Mouse (Mus musculus) midbrain, embryonic 12.5 days (tissue): ENCODE data around the gene Plin2. TPM values are rescaled to one million over a fixed set of nuclear protein-coding genes. Genes with fewer than 3 reads are reported as not detected.
"Not testable (repeated sequence)": the region's sequence is repeated elsewhere in the genome, so short reads cannot be mapped to it uniquely, and the experiment has no call there.

Experiments used
- ATAC-seq: fragments of 200-750 bp; cut with Nextera tagmentation; 2 replicates; pipeline ENCODE4 v1.8.0; 2017; ENCODE audit warnings: low read depth, moderate TSS enrichment, moderate library complexity; ENCODE audit not compliant: low FRiP score
- H3K27ac ChIP-seq: fragments of 300-500 bp; sonication (generic); replicated peaks from 2 replicates; pipeline ENCODE4 v1.5.1; 2016; ENCODE audit warnings: mild to moderate bottlenecking
- H3K27me3 ChIP-seq: fragments of 300-500 bp; sonication (generic); 2 replicates; pipeline ENCODE4 v1.6.1; 2016; ENCODE audit warnings: mild to moderate bottlenecking
- H3K36me3 ChIP-seq: fragments of 300-500 bp; sonication (generic); 2 replicates; pipeline ENCODE4 v1.6.1; 2016
- H3K4me1 ChIP-seq: fragments of 300-500 bp; sonication (generic); 2 replicates; pipeline ENCODE4 v1.6.1; 2016
- H3K4me2 ChIP-seq: fragments of 300-500 bp; sonication (generic); replicated peaks from 2 replicates; pipeline ENCODE4 v1.6.1; 2016; ENCODE audit warnings: mild to moderate bottlenecking, moderate library complexity
- H3K4me3 ChIP-seq: fragments of 300-500 bp; sonication (generic); 2 replicates; pipeline ENCODE4 v1.5.1; 2016; ENCODE audit warnings: mild to moderate bottlenecking
- H3K9ac ChIP-seq: fragments of 300-500 bp; sonication (generic); replicated peaks from 2 replicates; pipeline ENCODE4 v1.6.1; 2016; ENCODE audit warnings: mild to moderate bottlenecking, moderate library complexity
- H3K9me3 ChIP-seq: fragments of 300-500 bp; sonication (generic); 2 replicates; pipeline ENCODE4 v1.6.1; 2016; ENCODE audit warnings: mild to moderate bottlenecking
- WGBS: fragments of 180-500 bp; shearing (Covaris S2); methylation state at CpG from one replicate; pipeline ENCODE4 v1.1.7; 2016; 5-methylcytosine and 5-hydroxymethylcytosine counted together
- polyA plus RNA-seq: library from polyadenylated mRNA; unstranded; fragments of >200 nt; fragmentation: Nextera tagmentation; extraction: Ambion mirVana; gene quantifications from 2 replicates; pipeline ENCODE4 v1.2.1, GENCODE M21; 2016

Plin2 gene
- polyA plus RNA-seq, 1 experiment from 2014 or later, result 54.7 TPM

- no peak overlapping the region for H3K9ac ChIP-seq
- ATAC-seq, result no peak
- peaks cover 63% of the 10 kb centered on the region for H3K36me3 ChIP-seq
- no peaks in the 10 kb centered on the region for H3K9me3 ChIP-seq
- no peak overlapping the region for H3K27ac ChIP-seq
- 95% methylated on average over 12 of the region's 12 CpGs for WGBS
- H3K4me1 ChIP-seq, result no peaks in the 10 kb centered on the region
- H3K27me3 ChIP-seq, result no peaks in the 10 kb centered on the region
- H3K4me2 ChIP-seq, result no peak overlapping the region
- no peak overlapping the region for H3K4me3 ChIP-seq
Observed at GRCm38 (mm10) chr4:86657176-86657575, 12.7 kb downstream of the Plin2 start.

- H3K9me3 ChIP-seq, H3K4me1 ChIP-seq, H3K4me2 ChIP-seq, H3K4me3 ChIP-seq, H3K27ac ChIP-seq, H3K9ac ChIP-seq, ATAC-seq, H3K27me3 ChIP-seq: not testable (repeated sequence)
- 96% methylated on average over 8 of the region's 8 CpGs for WGBS
- H3K36me3 ChIP-seq, result peaks cover 56% of the 10 kb centered on the region
Observed at GRCm38 (mm10) chr4:86656410-86656809, 13.4 kb downstream of the Plin2 start.

- WGBS, result 78% methylated on average over 10 of the region's 10 CpGs
Observed at GRCm38 (mm10) chr4:86651686-86652384, 18.0 kb downstream of the Plin2 start.

GRCm38 (mm10) chr4:86648394-86648793 is 21.5 kb downstream of the Plin2 start:
- not testable (repeated sequence) for ATAC-seq, H3K4me3 ChIP-seq

More at GRCm38 (mm10) chr4:86651686-86652384, 18.0 kb downstream of the Plin2 start:
- H3K9ac ChIP-seq, result no peak overlapping the region
- no peaks in the 10 kb centered on the region for H3K27me3 ChIP-seq
- no peak overlapping the region for H3K4me3 ChIP-seq
- no peak overlapping the region for H3K4me2 ChIP-seq
- peaks cover 13% of the 10 kb centered on the region for H3K36me3 ChIP-seq
- H3K9me3 ChIP-seq, result no peaks in the 10 kb centered on the region
- ATAC-seq, result no peak
- H3K4me1 ChIP-seq, result no peaks in the 10 kb centered on the region
- no peak overlapping the region for H3K27ac ChIP-seq

GRCm38 (mm10) chr4:86637561-86637960 is 32.3 kb downstream of the Plin2 start:
- not testable (repeated sequence) for H3K4me2 ChIP-seq, H3K27me3 ChIP-seq, H3K9me3 ChIP-seq, H3K36me3 ChIP-seq, H3K27ac ChIP-seq, H3K9ac ChIP-seq, ATAC-seq, H3K4me1 ChIP-seq, H3K4me3 ChIP-seq
- WGBS, result 88% methylated on average over 9 of the region's 9 CpGs

More at GRCm38 (mm10) chr4:86648394-86648793, 21.5 kb downstream of the Plin2 start:
- H3K27ac ChIP-seq, H3K9me3 ChIP-seq, H3K4me1 ChIP-seq, H3K36me3 ChIP-seq, H3K4me2 ChIP-seq, H3K27me3 ChIP-seq, H3K9ac ChIP-seq: not testable (repeated sequence)
- WGBS, result 91% methylated on average over 10 of the region's 13 CpGs

GRCm38 (mm10) chr4:86634873-86635272 is 35.0 kb downstream of the Plin2 start:
- not testable (repeated sequence) for ATAC-seq, H3K9ac ChIP-seq, H3K4me3 ChIP-seq, H3K27ac ChIP-seq, H3K9me3 ChIP-seq, H3K36me3 ChIP-seq, H3K27me3 ChIP-seq, H3K4me1 ChIP-seq, H3K4me2 ChIP-seq

- ATAC-seq, H3K4me1 ChIP-seq, H3K27ac ChIP-seq, H3K9ac ChIP-seq, H3K9me3 ChIP-seq, H3K36me3 ChIP-seq, H3K4me3 ChIP-seq, H3K27me3 ChIP-seq, H3K4me2 ChIP-seq: not testable (repeated sequence)
Observed at GRCm38 (mm10) chr4:86634312-86634711, 35.5 kb downstream of the Plin2 start.

- not testable (repeated sequence) for H3K4me2 ChIP-seq, H3K9ac ChIP-seq, H3K27me3 ChIP-seq, ATAC-seq, H3K4me1 ChIP-seq, H3K9me3 ChIP-seq, H3K4me3 ChIP-seq, H3K27ac ChIP-seq, H3K36me3 ChIP-seq
- WGBS, result 78% methylated on average over 5 of the region's 5 CpGs
Observed at GRCm38 (mm10) chr4:86632556-86632955, 37.3 kb downstream of the Plin2 start.

GRCm38 (mm10) chr4:86631831-86632230 is 38.0 kb downstream of the Plin2 start:
- H3K4me2 ChIP-seq, result no peak overlapping the region
- no peak overlapping the region for H3K9ac ChIP-seq
- no peaks in the 10 kb centered on the region for H3K9me3 ChIP-seq
- no peaks in the 10 kb centered on the region for H3K4me1 ChIP-seq
- H3K4me3 ChIP-seq, result no peak overlapping the region
- H3K27me3 ChIP-seq, result no peaks in the 10 kb centered on the region
- 71% methylated on average over 4 of the region's 4 CpGs for WGBS
- no peak overlapping the region for H3K27ac ChIP-seq
- no peaks in the 10 kb centered on the region for H3K36me3 ChIP-seq
- ATAC-seq, result no peak

GRCm38 (mm10) chr4:86626496-86626895 is 43.4 kb downstream of the Plin2 start:
- not testable (repeated sequence) for H3K4me1 ChIP-seq, H3K27ac ChIP-seq, H3K4me3 ChIP-seq, H3K27me3 ChIP-seq, H3K36me3 ChIP-seq, H3K9ac ChIP-seq, H3K4me2 ChIP-seq, H3K9me3 ChIP-seq, ATAC-seq
- 86% methylated on average over 7 of the region's 7 CpGs for WGBS

GRCm38 (mm10) chr4:86625463-86625862 is 44.4 kb downstream of the Plin2 start:
- 86% methylated on average over 5 of the region's 5 CpGs for WGBS
- Histone ChIP-seq H3K4me1 (no peaks in the 10 kb centered on the region), H3K9ac (no peak overlapping the region), H3K9me3 (no peaks in the 10 kb centered on the region), H3K27ac (no peak overlapping the region), H3K4me3 (no peak overlapping the region), H3K4me2 (no peak overlapping the region), H3K27me3 (no peaks in the 10 kb centered on the region), H3K36me3 (no peaks in the 10 kb centered on the region)
- no peak for ATAC-seq

GRCm38 (mm10) chr4:86622532-86622931 is 47.3 kb downstream of the Plin2 start:
- H3K4me3 ChIP-seq, ATAC-seq, H3K27me3 ChIP-seq, H3K27ac ChIP-seq, H3K36me3 ChIP-seq, H3K4me1 ChIP-seq, H3K9me3 ChIP-seq, H3K9ac ChIP-seq, H3K4me2 ChIP-seq: not testable (repeated sequence)
- WGBS, result 83% methylated on average over 1 of the region's 1 CpGs

- no peak for ATAC-seq
Observed at GRCm38 (mm10) chr4:86622116-86622515, 47.7 kb downstream of the Plin2 start.

More at GRCm38 (mm10) chr4:86622116-86622515, 47.7 kb downstream of the Plin2 start:
- Histone ChIP-seq H3K36me3 (no peaks in the 10 kb centered on the region), H3K9ac (no peak overlapping the region), H3K4me1 (no peaks in the 10 kb centered on the region), H3K4me3 (no peak overlapping the region), H3K9me3 (no peaks in the 10 kb centered on the region), H3K4me2 (no peak overlapping the region), H3K27ac (no peak overlapping the region), H3K27me3 (no peaks in the 10 kb centered on the region)
- WGBS, result 75% methylated on average over 3 of the region's 3 CpGs
